ENCODE assay signal across 12 mouse cellular contexts in the genomic region with DNA sequence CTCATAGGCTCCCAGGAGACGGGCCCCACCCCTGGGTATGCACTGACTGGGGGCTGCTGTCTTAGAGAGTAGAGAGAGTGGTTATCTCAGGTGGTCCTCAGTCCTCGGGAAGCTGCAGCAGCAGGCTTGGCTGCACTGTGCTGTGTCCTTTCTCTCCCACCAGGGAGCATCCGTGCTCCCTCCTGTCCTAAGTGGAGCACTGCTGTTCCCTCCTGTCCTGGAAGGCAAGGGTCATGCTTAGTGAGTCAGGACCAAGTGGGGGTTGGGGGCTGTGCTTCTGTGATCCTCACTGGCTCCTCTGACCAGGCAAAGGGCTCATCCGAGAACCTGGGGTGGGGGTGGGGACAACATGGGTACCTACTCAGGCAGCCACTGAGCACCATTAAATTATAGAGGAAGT. TPM values are rescaled to one million over a fixed set of nuclear protein-coding genes. Genes with fewer than 3 reads are reported as not detected.
DNase-seq lines count a peak whose midpoint lies in the region; ATAC-seq and TF ChIP-seq lines count a peak whose summit lies in the region.
"Had no signal": no experiment of that assay in that cellular context is flagged by ENCODE, and none has a peak within 500 bp of the region (broad histone marks: within the 10 kb centered on the region; RNA-seq: fewer than 3 reads in every experiment).

No protein-coding gene starts in this region.

- H3K27ac ChIP-seq in hindbrain, embryonic 14.5 days: no peak overlapping the region
- H3K27ac ChIP-seq in hindbrain, embryonic 12.5 days: no peak overlapping the region
- H3K27ac ChIP-seq in ES-Bruce4 (ENCODE audit: insufficient read depth, low read length): no peak overlapping the region
- no peak overlapping the region for H3K27ac ChIP-seq in intestine, postnatal 0 days (ENCODE audit: low read depth, low read length)
- no peak overlapping the region for H3K27ac ChIP-seq in liver, embryonic 11.5 days (ENCODE audit: low read depth, low read length)
- H3K27ac ChIP-seq: macrophage had no signal

- H3K4me2 ChIP-seq in hindbrain, embryonic 14.5 days (replicated peaks): no peak overlapping the region
- no peak overlapping the region for H3K4me2 ChIP-seq in hindbrain, embryonic 12.5 days (replicated peaks)
- no peak overlapping the region for H3K4me2 ChIP-seq in intestine, postnatal 0 days (replicated peaks; ENCODE audit: low read depth)
- no peak overlapping the region for H3K4me2 ChIP-seq in liver, embryonic 11.5 days
- H3K4me2 ChIP-seq: heart, embryonic 11.5 days had no signal

- TF ChIP-seq POLR2A in ES-Bruce4 (IDR thresholded peaks at IDR 0.05; ENCODE audit: insufficient read depth, low read length): no peak

- no peak for DNase-seq in hindbrain, embryonic 14.5 days (ENCODE audit: low spot score)
- no peak for DNase-seq in liver, embryonic 11.5 days (ENCODE audit: low spot score)
- DNase-seq in cerebellum, postnatal 14 days: no peak
- DNase-seq: cerebellum, postnatal 25 days; thymus, postnatal 36 days had no signal

- no peaks in the 10 kb centered on the region for H3K9me3 ChIP-seq in hindbrain, embryonic 14.5 days (ENCODE audit: control insufficient read depth, low read length)
- no peaks in the 10 kb centered on the region for H3K9me3 ChIP-seq in hindbrain, embryonic 12.5 days (replicated peaks)
- H3K9me3 ChIP-seq in ES-Bruce4 (replicated peaks; ENCODE audit: control insufficient read depth, insufficient read depth, low read length, poor library complexity, severe bottlenecking): no peaks in the 10 kb centered on the region
- H3K9me3 ChIP-seq in intestine, postnatal 0 days (ENCODE audit: control insufficient read depth): no peaks in the 10 kb centered on the region
- no peaks in the 10 kb centered on the region for H3K9me3 ChIP-seq in liver, embryonic 11.5 days (ENCODE audit: control insufficient read depth, low read length)

- TF ChIP-seq CTCF in ES-Bruce4 (IDR thresholded peaks at IDR 0.05; ENCODE audit: low read depth, low read length): peak; percentile 6
- peak; percentile 52 for TF ChIP-seq CTCF in intestine, postnatal 0 days (IDR thresholded peaks at IDR 0.05; ENCODE audit: low read depth)

- no peaks in the 10 kb centered on the region for H3K4me1 ChIP-seq in hindbrain, embryonic 14.5 days (replicated peaks; ENCODE audit: control insufficient read depth, insufficient read depth, low read length)
- 0 out of 2 replicates have a peak, but pooled peaks cover 5% of the 10 kb centered on the region for H3K4me1 ChIP-seq in hindbrain, embryonic 12.5 days
- H3K4me1 ChIP-seq in ES-Bruce4 (ENCODE audit: control insufficient read depth, insufficient read depth, low read length): no peaks in the 10 kb centered on the region
- H3K4me1 ChIP-seq in intestine, postnatal 0 days (replicated peaks; ENCODE audit: control insufficient read depth, insufficient read depth, low read length): no peaks in the 10 kb centered on the region
- peaks cover 9% of the 10 kb centered on the region; the same call in 1 of the 2 replicates for H3K4me1 ChIP-seq in liver, embryonic 11.5 days (replicated peaks; ENCODE audit: control insufficient read depth, insufficient read depth, low read length)

- H3K27me3 ChIP-seq in hindbrain, embryonic 14.5 days (ENCODE audit: control insufficient read depth, insufficient read depth, low read length): no peaks in the 10 kb centered on the region
- H3K27me3 ChIP-seq in hindbrain, embryonic 12.5 days: no peaks in the 10 kb centered on the region
- H3K27me3 ChIP-seq in ES-Bruce4 (ENCODE audit: control insufficient read depth, insufficient read depth, low read length, poor library complexity, severe bottlenecking): no peaks in the 10 kb centered on the region
- H3K27me3 ChIP-seq in intestine, postnatal 0 days (replicated peaks; ENCODE audit: control insufficient read depth, insufficient read depth, low read length): no peaks in the 10 kb centered on the region
- no peaks in the 10 kb centered on the region for H3K27me3 ChIP-seq in liver, embryonic 11.5 days (replicated peaks; ENCODE audit: control insufficient read depth, insufficient read depth, low read length)
- H3K27me3 ChIP-seq: CH12.LX had no signal

- no peak overlapping the region for H3K4me3 ChIP-seq in hindbrain, embryonic 14.5 days (replicated peaks; ENCODE audit: low read length)
- H3K4me3 ChIP-seq in hindbrain, embryonic 12.5 days: no peak overlapping the region
- no peak overlapping the region for H3K4me3 ChIP-seq in ES-Bruce4 (ENCODE audit: low read depth, low read length)
- H3K4me3 ChIP-seq in intestine, postnatal 0 days (ENCODE audit: low read depth, low read length): no peak overlapping the region
- H3K4me3 ChIP-seq in liver, embryonic 11.5 days (ENCODE audit: low read depth, low read length): no peak overlapping the region

- 46% methylated on average over 4 of the region's 4 CpGs for WGBS in hindbrain, embryonic 14.5 days
- WGBS in hindbrain, embryonic 12.5 days: 52% methylated on average over 4 of the region's 4 CpGs
- 53% methylated on average over 4 of the region's 4 CpGs for WGBS in intestine, postnatal 0 days
- WGBS in liver, embryonic 11.5 days: 39% methylated on average over 4 of the region's 4 CpGs

- H3K9ac ChIP-seq in hindbrain, embryonic 14.5 days: no peak overlapping the region
- no peak overlapping the region for H3K9ac ChIP-seq in hindbrain, embryonic 12.5 days
- no peak overlapping the region for H3K9ac ChIP-seq in ES-Bruce4 (ENCODE audit: low read depth, poor library complexity, severe bottlenecking)
- H3K9ac ChIP-seq in intestine, postnatal 0 days (ENCODE audit: low read depth, low read length): no peak overlapping the region
- no peak overlapping the region; the same call in 1 of the 2 replicates for H3K9ac ChIP-seq in liver, embryonic 11.5 days (ENCODE audit: low read depth, low read length)

- 0 out of 2 replicates have a peak, but pooled peaks have one; percentile 47 for ATAC-seq in hindbrain, embryonic 14.5 days (ENCODE audit: low FRiP score)
- no peak for ATAC-seq in hindbrain, embryonic 12.5 days (ENCODE audit: low FRiP score)
- ATAC-seq in intestine, postnatal 0 days: peak; percentile 23
- 0 out of 2 replicates have a peak, but pooled peaks have one; percentile 21 for ATAC-seq in liver, embryonic 11.5 days (replicated peaks; ENCODE audit: low FRiP score)
- ATAC-seq in CD4-positive, CD25-positive, alpha-beta regulatory T cell, adult 4 months: no peak

- no peak for TF ChIP-seq EP300 in ES-Bruce4 (IDR thresholded peaks at IDR 0.05; ENCODE audit: insufficient read depth, low read depth, low read length)

- H3K36me3 ChIP-seq in hindbrain, embryonic 14.5 days (replicated peaks; ENCODE audit: control insufficient read depth, insufficient read depth): peaks cover 7% of the 10 kb centered on the region
- H3K36me3 ChIP-seq in hindbrain, embryonic 12.5 days: peaks cover 14% of the 10 kb centered on the region; the same call in 1 of the 2 replicates
- no peaks in the 10 kb centered on the region; the same call in 1 of the 2 replicates for H3K36me3 ChIP-seq in ES-Bruce4 (ENCODE audit: control insufficient read depth, insufficient read depth, low read length, poor library complexity, severe bottlenecking)
- peaks cover 31% of the 10 kb centered on the region for H3K36me3 ChIP-seq in intestine, postnatal 0 days (ENCODE audit: control insufficient read depth, insufficient read depth)
- peaks cover 4% of the 10 kb centered on the region; the same call in 1 of the 2 replicates for H3K36me3 ChIP-seq in liver, embryonic 11.5 days (ENCODE audit: control insufficient read depth, insufficient read depth, low read length)

RNA-seq across cellular contexts. Expression of a gene that starts 16.2 kb away (rescaled TPM):
- 12.3 and 12.6 TPM in 2 replicates for polyA plus RNA-seq in hindbrain, embryonic 14.5 days (2014; fragmentation: Nextera tagmentation; extraction: Ambion mirVana)
- polyA plus RNA-seq in hindbrain, embryonic 12.5 days (2016; fragmentation: Nextera tagmentation; extraction: Ambion mirVana): 15.1 TPM in 2 replicates
- polyA plus RNA-seq in ES-Bruce4 (2011; ENCODE audit: insufficient read depth, insufficient read length, low read depth, missing spikeins): 36.1 and 37.3 TPM in 2 replicates
- polyA plus RNA-seq in intestine, postnatal 0 days (2015; fragmentation: Nextera tagmentation; extraction: Ambion mirVana): 9.8 and 11.1 TPM in 2 replicates
- 17.7 and 19.2 TPM in 2 replicates for polyA plus RNA-seq in liver, embryonic 11.5 days (2014; fragmentation: Nextera tagmentation; extraction: Ambion mirVana)
- polyA plus RNA-seq in CD4-positive, CD25-positive, alpha-beta regulatory T cell, adult 4 months (2017; shearing (Covaris generic)): 10 to 100 TPM; 28.4 to 54.8 TPM

RNA-seq across cellular contexts. Expression of a gene that starts 26.5 kb away (rescaled TPM):
- polyA plus RNA-seq in hindbrain, embryonic 14.5 days (2014; fragmentation: Nextera tagmentation; extraction: Ambion mirVana): 20.2 and 24.6 TPM in 2 replicates
- polyA plus RNA-seq in hindbrain, embryonic 12.5 days (2016; fragmentation: Nextera tagmentation; extraction: Ambion mirVana): 13.1 and 16.1 TPM in 2 replicates
- polyA plus RNA-seq in ES-Bruce4 (2011; ENCODE audit: insufficient read depth, insufficient read length, low read depth, missing spikeins): 70.3 and 91.6 TPM in 2 replicates
- polyA plus RNA-seq in intestine, postnatal 0 days (2015; fragmentation: Nextera tagmentation; extraction: Ambion mirVana): 11.7 and 12.4 TPM in 2 replicates
- polyA plus RNA-seq in liver, embryonic 11.5 days (2014; fragmentation: Nextera tagmentation; extraction: Ambion mirVana): 25.1 and 33.5 TPM in 2 replicates
- 10 to 100 TPM; 19.2 to 30.7 TPM for polyA plus RNA-seq in CD4-positive, CD25-positive, alpha-beta regulatory T cell, adult 4 months (2017; shearing (Covaris generic))

RNA-seq across cellular contexts. Expression of a gene that starts 42.2 kb away (rescaled TPM):
- polyA plus RNA-seq in hindbrain, embryonic 14.5 days (2014; fragmentation: Nextera tagmentation; extraction: Ambion mirVana): 556 and 557 TPM in 2 replicates
- 449 and 484 TPM in 2 replicates for polyA plus RNA-seq in hindbrain, embryonic 12.5 days (2016; fragmentation: Nextera tagmentation; extraction: Ambion mirVana)
- polyA plus RNA-seq in ES-Bruce4 (2011; ENCODE audit: insufficient read depth, insufficient read length, low read depth, missing spikeins): 479 and 507 TPM in 2 replicates
- 1,519 and 1,523 TPM in 2 replicates for polyA plus RNA-seq in intestine, postnatal 0 days (2015; fragmentation: Nextera tagmentation; extraction: Ambion mirVana)
- 761 and 762 TPM in 2 replicates for polyA plus RNA-seq in liver, embryonic 11.5 days (2014; fragmentation: Nextera tagmentation; extraction: Ambion mirVana)
- 100 to 1,000 TPM; 450 to 480 TPM for polyA plus RNA-seq in CD4-positive, CD25-positive, alpha-beta regulatory T cell, adult 4 months (2017; shearing (Covaris generic))

RNA-seq across cellular contexts. Expression of a gene that starts 49.3 kb away (rescaled TPM):
- polyA plus RNA-seq in hindbrain, embryonic 14.5 days (2014; fragmentation: Nextera tagmentation; extraction: Ambion mirVana): 469 and 505 TPM in 2 replicates
- 351 and 385 TPM in 2 replicates for polyA plus RNA-seq in hindbrain, embryonic 12.5 days (2016; fragmentation: Nextera tagmentation; extraction: Ambion mirVana)
- polyA plus RNA-seq in ES-Bruce4 (2011; ENCODE audit: insufficient read depth, insufficient read length, low read depth, missing spikeins): 242 and 255 TPM in 2 replicates
- 1,009 and 1,013 TPM in 2 replicates for polyA plus RNA-seq in intestine, postnatal 0 days (2015; fragmentation: Nextera tagmentation; extraction: Ambion mirVana)
- polyA plus RNA-seq in liver, embryonic 11.5 days (2014; fragmentation: Nextera tagmentation; extraction: Ambion mirVana): 482 and 514 TPM in 2 replicates
- 100 to 1,000 TPM; 303 to 370 TPM for polyA plus RNA-seq in CD4-positive, CD25-positive, alpha-beta regulatory T cell, adult 4 months (2017; shearing (Covaris generic))

RNA-seq across cellular contexts. Expression of a gene that starts 49.6 kb away (rescaled TPM):
- polyA plus RNA-seq in hindbrain, embryonic 14.5 days (2014; fragmentation: Nextera tagmentation; extraction: Ambion mirVana): 142 and 150 TPM in 2 replicates
- 163 and 171 TPM in 2 replicates for polyA plus RNA-seq in hindbrain, embryonic 12.5 days (2016; fragmentation: Nextera tagmentation; extraction: Ambion mirVana)
- polyA plus RNA-seq in ES-Bruce4 (2011; ENCODE audit: insufficient read depth, insufficient read length, low read depth, missing spikeins): 176 and 180 TPM in 2 replicates
- 90.0 and 98.5 TPM in 2 replicates for polyA plus RNA-seq in intestine, postnatal 0 days (2015; fragmentation: Nextera tagmentation; extraction: Ambion mirVana)
- 239 and 256 TPM in 2 replicates for polyA plus RNA-seq in liver, embryonic 11.5 days (2014; fragmentation: Nextera tagmentation; extraction: Ambion mirVana)
- 100 to 1,000 TPM; 194 to 220 TPM for polyA plus RNA-seq in CD4-positive, CD25-positive, alpha-beta regulatory T cell, adult 4 months (2017; shearing (Covaris generic))

Comparison
In these comparisons a context has a peak if more than half of its experiments do, and no peak if none do; other contexts are left out.
1. ATAC-seq: peak in hindbrain, embryonic 14.5 days (single experiment), intestine, postnatal 0 days (single experiment) and liver, embryonic 11.5 days (single experiment); none in hindbrain, embryonic 12.5 days (single experiment) and CD4-positive, CD25-positive, alpha-beta regulatory T cell, adult 4 months (single experiment).